In the genomic region with DNA sequence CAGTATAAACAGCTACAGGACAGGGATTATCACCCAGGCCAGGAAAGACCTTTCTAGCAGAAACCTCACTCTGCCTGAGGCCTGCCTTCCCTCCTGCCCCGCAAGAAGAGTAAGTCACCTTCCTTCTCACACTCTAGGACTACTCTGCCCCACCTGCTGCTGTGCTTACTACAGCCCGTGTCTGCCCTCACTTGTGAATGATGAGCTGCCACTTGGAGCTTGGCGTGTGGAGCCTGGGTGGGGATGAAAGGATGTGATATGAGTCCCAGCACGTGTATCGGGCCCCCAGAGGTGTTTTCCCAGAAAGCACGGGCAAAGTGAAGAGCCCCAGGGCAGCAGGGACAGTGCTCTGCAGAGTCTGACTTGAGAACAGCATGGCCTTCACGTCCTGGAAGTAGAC, we compare ENCODE assay signal across 15 mouse cellular contexts.
"Had no signal": no experiment of that assay in that cellular context is flagged by ENCODE, and none has a peak within 500 bp of the region (broad histone marks: within the 10 kb centered on the region; RNA-seq: fewer than 3 reads in every experiment).

No protein-coding gene starts in this region.

- H3K4me2 ChIP-seq: limb, embryonic 12.5 days; liver, embryonic 13.5 days; lung, embryonic 15.5 days; neural tube, embryonic 12.5 days had no signal

- H3K36me3 ChIP-seq: liver, embryonic 13.5 days; lung, embryonic 15.5 days had no signal

- H3K4me1 ChIP-seq: liver, embryonic 13.5 days had no signal

- H3K9ac ChIP-seq: limb, embryonic 12.5 days; liver, embryonic 13.5 days; liver, postnatal 0 days; lung, embryonic 15.5 days; neural tube, embryonic 12.5 days had no signal

- H3K27ac ChIP-seq: layer of hippocampus, adult 2 months; limb, embryonic 12.5 days; liver, embryonic 13.5 days; lung, embryonic 15.5 days; macrophage; neural tube, embryonic 12.5 days had no signal

- H3K9me3 ChIP-seq: limb, embryonic 12.5 days; liver, embryonic 13.5 days; lung, embryonic 15.5 days; megakaryocyte, embryonic 14.5 days; neural tube, embryonic 12.5 days had no signal

- ATAC-seq: liver, postnatal 0 days had no signal

- DNase-seq: kidney, postnatal 10 days; kidney, postnatal 4 days; liver; liver, embryonic 13.5 days; liver, postnatal 0 days; lung, postnatal 14 days; midbrain, embryonic 14.5 days; thymus, adult 2 months; thymus, postnatal 25 days had no signal

- H3K27me3 ChIP-seq: limb, embryonic 12.5 days; liver, embryonic 13.5 days; lung, embryonic 15.5 days; neural tube, embryonic 12.5 days had no signal

- H3K4me3 ChIP-seq: layer of hippocampus, adult 2 months; limb, embryonic 12.5 days; liver, embryonic 13.5 days; lung, embryonic 15.5 days; megakaryocyte, embryonic 14.5 days; neural tube, embryonic 12.5 days had no signal
